Mouse (Mus musculus) forebrain, embryonic 16.5 days (tissue): ENCODE measurements at regions not wholly inside any gene's neighbourhood (a gene's known extent, or its start where the extent isn't known, plus 50 kb on each side); places are given as distances from the start of the nearest gene placed in this dataset.
A peak's percentile ranks its signal among the peaks of the same experiment; 100 is the strongest.

Experiments used
- ATAC-seq: fragments of 200-750 bp; cut with Nextera tagmentation; 2 replicates; pipeline ENCODE4 v1.8.0; 2017; ENCODE audit warnings: mild to moderate bottlenecking, moderate library complexity
- H3K27ac ChIP-seq: fragments of 300-500 bp; sonication (generic); 2 replicates; pipeline ENCODE4 v1.5.1; 2014; ENCODE audit warnings: low read length, control low read depth
- H3K27me3 ChIP-seq: fragments of 300-500 bp; sonication (generic); replicated peaks from 2 replicates; pipeline ENCODE4 v1.6.1; 2014; ENCODE audit warnings: low read length; ENCODE audit not compliant: control insufficient read depth, insufficient read depth
- H3K36me3 ChIP-seq: fragments of 300-500 bp; sonication (generic); 2 replicates; pipeline ENCODE4 v1.6.1; 2014; ENCODE audit not compliant: control insufficient read depth, insufficient read depth
- H3K4me1 ChIP-seq: fragments of 300-500 bp; sonication (generic); replicated peaks from 2 replicates; pipeline ENCODE4 v1.6.1; 2014; ENCODE audit warnings: low read length; ENCODE audit not compliant: control insufficient read depth, insufficient read depth
- H3K4me2 ChIP-seq: fragments of 300-500 bp; sonication (generic); 2 replicates; pipeline ENCODE4 v1.6.1; 2014; ENCODE audit warnings: mild to moderate bottlenecking, low read length, control low read depth
- H3K4me3 ChIP-seq: fragments of 300-500 bp; sonication (generic); replicated peaks from 2 replicates; pipeline ENCODE4 v1.5.1; 2014; ENCODE audit warnings: mild to moderate bottlenecking, low read length, control low read depth
- H3K9ac ChIP-seq: fragments of 300-500 bp; sonication (generic); replicated peaks from 2 replicates; pipeline ENCODE4 v1.6.1; 2014; ENCODE audit warnings: low read depth, low read length, control low read depth
- H3K9me3 ChIP-seq: fragments of 300-500 bp; sonication (generic); 2 replicates; pipeline ENCODE4 v1.6.1; 2016; ENCODE audit warnings: low read length; ENCODE audit not compliant: control insufficient read depth
- WGBS: fragments of 180-500 bp; shearing (Covaris S2); extraction: QIAGEN DNeasy Blood & Tissue Kit; methylation state at CpG from one replicate; pipeline ENCODE4 v1.1.7; 2014; 5-methylcytosine and 5-hydroxymethylcytosine counted together

DNA sequence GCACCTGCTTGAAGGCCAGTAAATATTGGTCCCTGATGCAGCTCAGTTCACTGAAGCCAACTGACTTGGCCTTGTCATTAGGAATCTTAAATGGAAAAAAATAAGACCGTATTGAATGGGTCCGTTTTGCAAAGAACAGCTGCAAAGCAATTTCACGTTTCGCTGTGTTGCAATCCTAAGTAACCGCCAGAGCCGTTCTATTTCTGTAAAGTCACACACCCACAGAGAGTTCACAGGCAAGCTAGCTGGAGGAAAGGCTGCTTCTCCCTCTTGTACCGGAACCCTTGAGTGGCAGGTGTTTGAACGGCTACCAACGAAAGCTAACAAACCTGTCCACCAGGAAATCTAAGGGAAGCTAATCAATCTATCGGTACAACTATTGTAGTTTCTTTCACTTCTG is 80.6 kb upstream of the F13a1 start:
- Histone ChIP-seq H3K4me3 (no peak overlapping the region), H3K9me3 (no peaks in the 10 kb centered on the region), H3K27me3 (no peaks in the 10 kb centered on the region), H3K4me1 (no peaks in the 10 kb centered on the region), H3K9ac (no peak overlapping the region), H3K4me2 (no peak overlapping the region), H3K36me3 (no peaks in the 10 kb centered on the region), H3K27ac (no peak overlapping the region)
- 79% methylated on average over 10 of the region's 10 CpGs for WGBS
- no peak for ATAC-seq

DNA sequence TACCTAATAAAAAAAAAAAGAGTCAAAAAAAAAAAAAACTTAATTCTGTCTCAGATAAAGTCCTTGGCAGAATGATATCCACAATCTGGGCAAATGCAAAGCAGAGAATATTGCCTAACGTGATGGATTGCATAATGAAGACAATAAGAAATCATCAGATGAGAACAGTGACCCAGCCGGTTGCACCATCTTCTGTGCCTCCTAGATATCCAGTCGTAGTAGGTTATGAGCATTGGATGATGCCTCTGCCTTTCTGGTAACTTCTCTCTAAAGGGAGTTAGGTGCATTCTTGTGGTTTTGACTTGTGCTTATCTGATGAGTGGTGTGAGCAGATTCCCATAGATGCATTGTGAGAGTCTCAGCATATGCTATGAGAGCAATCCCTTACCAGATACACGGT is 71.6 kb upstream of the F13a1 start:
- Histone ChIP-seq H3K4me2 (no peak overlapping the region), H3K4me3 (no peak overlapping the region), H3K9ac (no peak overlapping the region), H3K4me1 (no peaks in the 10 kb centered on the region), H3K36me3 (no peaks in the 10 kb centered on the region), H3K27ac (no peak overlapping the region), H3K27me3 (no peaks in the 10 kb centered on the region), H3K9me3 (no peaks in the 10 kb centered on the region)
- no peak for ATAC-seq
- WGBS: 86% methylated on average over 4 of the region's 4 CpGs

DNA sequence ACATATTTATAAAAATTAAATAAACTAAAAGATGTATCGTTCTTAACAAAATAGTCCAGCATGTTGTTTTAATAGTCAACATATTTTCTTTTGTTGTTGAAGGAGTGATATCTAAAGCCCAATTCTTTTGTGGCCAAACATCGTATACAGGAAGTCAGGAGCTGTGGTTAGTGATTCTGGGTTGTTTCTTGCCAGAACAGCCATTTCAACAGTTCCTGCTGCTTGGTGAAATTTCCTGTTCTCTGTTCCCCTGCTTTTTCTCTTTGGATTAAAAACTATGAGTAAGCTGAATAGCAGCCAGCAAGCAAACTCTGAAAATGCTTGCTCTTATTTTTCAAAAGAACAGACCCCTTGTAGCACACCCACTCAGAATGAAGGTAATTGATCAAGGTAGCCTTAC is 70.2 kb upstream of the F13a1 start:
- no peak overlapping the region for H3K9ac ChIP-seq
- H3K27ac ChIP-seq: no peak overlapping the region
- H3K4me3 ChIP-seq: no peak overlapping the region
- H3K4me1 ChIP-seq: no peaks in the 10 kb centered on the region
- no peaks in the 10 kb centered on the region for H3K9me3 ChIP-seq
- no peaks in the 10 kb centered on the region for H3K27me3 ChIP-seq
- H3K4me2 ChIP-seq: no peak overlapping the region
- WGBS: 84% methylated on average over 2 of the region's 2 CpGs
- ATAC-seq: no peak
- H3K36me3 ChIP-seq: no peaks in the 10 kb centered on the region

DNA sequence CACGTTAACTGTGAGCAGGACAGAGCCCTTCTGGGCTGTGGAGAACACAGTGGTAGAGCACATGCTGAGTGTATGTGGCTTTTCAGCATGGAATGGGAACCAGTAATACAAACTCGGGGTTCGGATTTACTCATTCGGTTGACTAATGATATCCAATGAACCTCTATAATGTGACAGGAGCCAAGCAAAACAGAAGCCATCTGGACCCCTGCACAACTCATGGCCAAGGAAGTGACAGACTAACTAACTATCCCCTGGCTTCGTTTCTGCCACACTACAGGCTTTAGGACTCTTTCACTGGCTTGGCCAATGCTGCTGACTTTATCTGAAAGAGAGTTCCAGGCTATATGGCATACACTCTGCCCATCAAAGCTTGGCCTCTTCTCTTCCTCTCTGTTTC is 64.3 kb upstream of the F13a1 start:
- 67% methylated on average over 5 of the region's 5 CpGs for whole genome bisulfite sequencing
- no peak overlapping the region for H3K4me3 ChIP-seq
- no peaks in the 10 kb centered on the region for H3K36me3 ChIP-seq
- no peaks in the 10 kb centered on the region for H3K27me3 ChIP-seq
- no peak overlapping the region for H3K4me2 ChIP-seq
- H3K9me3 ChIP-seq: no peaks in the 10 kb centered on the region
- H3K4me1 ChIP-seq: no peaks in the 10 kb centered on the region; the same call in 1 of the 2 replicates
- no peak overlapping the region for H3K9ac ChIP-seq
- peak; percentile 79 for ATAC-seq
- no peak overlapping the region for H3K27ac ChIP-seq

DNA sequence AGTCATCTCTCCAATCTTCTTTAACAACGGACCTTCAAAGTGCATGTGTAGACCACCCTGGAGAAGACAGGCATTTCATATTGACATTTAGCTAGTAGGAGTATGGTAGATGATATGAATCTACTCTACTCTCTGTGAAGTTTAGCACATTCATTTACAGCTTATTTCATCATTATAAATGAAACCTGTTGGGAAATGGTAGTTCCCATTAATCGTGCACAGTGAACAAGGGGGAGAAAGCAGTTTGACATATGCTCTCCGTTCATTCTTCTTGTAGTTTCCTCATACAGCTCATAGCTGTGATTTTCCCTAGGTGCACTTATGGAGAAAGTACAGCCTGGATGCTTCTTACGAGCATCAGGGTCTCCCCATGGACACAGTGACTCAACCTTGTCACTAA is 61.7 kb upstream of the F13a1 start:
- WGBS: 91% methylated on average over 4 of the region's 4 CpGs
- no peak overlapping the region for H3K9ac ChIP-seq

GRCm38 (mm10) chr13:37107721-37108120 is 57.7 kb upstream of the F13a1 start:
- H3K9ac ChIP-seq: no peak overlapping the region
- H3K4me2 ChIP-seq: no peak overlapping the region
- peaks cover 7% of the 10 kb centered on the region for H3K4me1 ChIP-seq
- no peaks in the 10 kb centered on the region for H3K36me3 ChIP-seq
- H3K27ac ChIP-seq: no peak overlapping the region
- 59% methylated on average over 5 of the region's 5 CpGs for WGBS
- H3K9me3 ChIP-seq: no peaks in the 10 kb centered on the region
- ATAC-seq: no peak
- H3K4me3 ChIP-seq: no peak overlapping the region
- H3K27me3 ChIP-seq: no peaks in the 10 kb centered on the region

More for the DNA sequence above, 61.7 kb upstream of the F13a1 start:
- ATAC-seq: no peak
- no peaks in the 10 kb centered on the region for H3K27me3 ChIP-seq
- no peak overlapping the region for H3K4me3 ChIP-seq
- H3K4me2 ChIP-seq: no peak overlapping the region
- H3K36me3 ChIP-seq: no peaks in the 10 kb centered on the region
- no peak overlapping the region for H3K27ac ChIP-seq
- H3K9me3 ChIP-seq: no peaks in the 10 kb centered on the region
- H3K4me1 ChIP-seq: no peaks in the 10 kb centered on the region; the same call in 1 of the 2 replicates

DNA sequence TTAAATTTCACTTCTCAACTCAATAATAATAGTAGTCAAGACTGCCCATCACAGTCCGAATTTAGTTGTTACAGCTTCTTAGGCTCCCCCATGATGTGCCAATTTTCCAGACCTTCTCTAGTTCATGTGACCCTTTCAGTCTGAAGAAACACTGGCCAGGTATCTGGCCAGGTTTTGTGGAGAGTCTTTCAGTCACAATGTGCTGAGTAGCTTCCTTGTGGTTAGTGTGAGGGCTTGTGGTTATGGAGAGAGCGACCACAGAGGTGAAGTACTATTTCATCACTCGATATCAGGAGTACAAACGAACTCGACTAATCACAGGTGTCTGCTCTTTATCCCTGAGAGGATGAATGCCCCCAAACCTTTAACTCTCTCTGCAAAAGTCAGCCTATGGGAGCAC is 56.0 kb upstream of the F13a1 start:
- Histone ChIP-seq H3K4me2 (no peak overlapping the region), H3K27ac (no peak overlapping the region), H3K27me3 (no peaks in the 10 kb centered on the region), H3K9me3 (no peaks in the 10 kb centered on the region), H3K9ac (no peak overlapping the region), H3K4me3 (no peak overlapping the region), H3K4me1 (peaks cover 7% of the 10 kb centered on the region), H3K36me3 (no peaks in the 10 kb centered on the region)
- ATAC-seq: no peak
- WGBS: 92% methylated on average over 5 of the region's 5 CpGs

DNA sequence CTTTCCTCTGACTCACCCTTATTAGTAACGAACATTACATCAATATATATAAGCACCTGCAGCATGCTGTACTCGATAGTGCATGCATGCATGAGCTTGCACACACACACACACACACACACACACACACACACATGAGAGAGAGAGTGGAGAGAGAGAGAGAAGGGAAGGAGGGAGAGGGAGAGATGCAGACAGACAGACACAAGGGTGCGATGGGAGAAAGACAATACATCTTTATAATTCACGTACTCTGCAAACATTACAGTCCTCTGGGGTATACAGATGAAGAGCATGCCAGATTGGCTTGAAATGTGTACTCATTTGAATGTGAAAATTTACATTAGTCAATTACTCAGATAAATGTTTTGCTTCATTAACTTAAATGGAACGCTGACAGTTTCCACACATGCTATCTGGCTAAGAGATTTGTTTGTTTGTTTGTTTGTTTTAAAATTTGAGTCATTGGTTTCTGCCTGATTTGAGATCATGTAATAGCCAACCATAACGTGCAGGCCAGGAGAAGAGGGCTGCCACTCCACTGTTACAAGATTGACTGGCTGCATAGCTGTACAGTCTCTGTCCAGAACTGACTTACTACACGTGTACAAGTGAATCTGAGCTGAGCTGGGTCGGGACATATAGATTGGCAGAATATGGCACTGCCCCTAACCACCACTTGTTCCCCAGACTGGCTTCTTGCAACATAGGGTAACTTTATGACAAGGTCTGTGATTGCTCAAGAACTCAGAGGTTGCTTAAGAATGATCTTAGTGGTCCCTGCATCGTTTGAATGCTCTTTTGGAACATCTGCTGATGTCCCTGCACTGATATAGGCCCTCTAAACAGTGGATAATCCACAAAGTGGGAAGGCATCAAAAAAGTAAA is 54.6 kb upstream of the F13a1 start:
- Histone ChIP-seq H3K9ac (no peak overlapping the region), H3K36me3 (no peaks in the 10 kb centered on the region), H3K27ac (no peak overlapping the region; the same call in 1 of the 2 replicates), H3K4me1 (peaks cover 7% of the 10 kb centered on the region), H3K9me3 (no peaks in the 10 kb centered on the region), H3K4me3 (no peak overlapping the region), H3K27me3 (no peaks in the 10 kb centered on the region), H3K4me2 (peak overlapping the region; percentile 28)
- ATAC-seq: peak; percentile 45
- WGBS: 23% methylated on average over 9 of the region's 9 CpGs

DNA sequence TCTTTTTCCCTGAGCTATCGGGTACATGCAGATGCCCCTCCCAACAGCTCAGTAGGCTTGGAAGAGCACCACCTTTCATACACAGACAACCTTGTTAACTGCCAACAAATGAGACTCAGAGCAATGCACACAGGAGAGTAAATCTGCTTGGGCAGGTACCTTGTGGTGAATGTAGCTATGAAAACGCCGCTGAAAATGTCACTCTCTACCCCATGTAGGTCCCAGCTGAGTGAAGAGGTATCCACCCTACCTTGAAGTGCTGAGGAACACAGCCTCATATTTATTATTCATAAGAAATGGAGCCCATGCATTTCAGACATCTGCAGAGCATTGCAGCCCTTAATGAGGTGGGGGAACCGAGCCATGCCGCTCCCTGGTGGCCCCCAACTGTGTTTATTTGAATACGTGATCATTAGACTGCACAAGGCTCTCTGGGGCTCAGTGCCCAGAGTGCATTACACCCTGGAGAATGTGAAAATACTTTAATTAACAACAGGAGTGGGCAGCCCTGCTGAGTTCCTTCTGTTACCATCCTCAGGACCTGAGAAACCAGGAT is 53.8 kb upstream of the F13a1 start:
- Histone ChIP-seq H3K4me3 (no peak overlapping the region), H3K9me3 (no peaks in the 10 kb centered on the region), H3K27me3 (no peaks in the 10 kb centered on the region), H3K36me3 (no peaks in the 10 kb centered on the region), H3K4me1 (peaks cover 7% of the 10 kb centered on the region), H3K27ac (peak overlapping the region; percentile 56), H3K9ac (0 out of 2 replicates have a peak overlapping the region, but pooled peaks have one; percentile 8), H3K4me2 (peak overlapping the region; percentile 28)
- peak; percentile 96 for ATAC-seq
- 9% methylated on average over 6 of the region's 6 CpGs for WGBS
